Mouse (Mus musculus) lung, adult 2 months (tissue): Measurements from ENCODE around the gene Psenen.

ENCODE experiments used
- CTCF ChIP-seq: fragments of 200-500 bp; IDR thresholded peaks from 2 replicates; pipeline ENCODE4 v1.5.1; 2011; ENCODE audit warnings: mild to moderate bottlenecking, low read length, control low read depth; ENCODE audit not compliant: insufficient read depth
- POLR2A ChIP-seq: fragments of 200-500 bp; IDR thresholded peaks from 2 replicates; pipeline ENCODE4 v1.6.1; 2011; ENCODE audit warnings: low read depth, mild to moderate bottlenecking, control low read depth, low read length, borderline replicate concordance; ENCODE audit errors: extremely low read depth

GRCm38 (mm10) chr7:30534633-30535577 lies 28.5 kb downstream of the Psenen start, which contains the start of gene Arhgap33:
- TF ChIP-seq POLR2A (no peak), CTCF (no peak)
